Mouse (Mus musculus) hindbrain, postnatal 0 days (tissue): Measurements from ENCODE around the gene Nrtn. TPM values are rescaled to one million over a fixed set of nuclear protein-coding genes. Genes with fewer than 3 reads are reported as not detected.

Experiments used
- ATAC-seq: fragments of 200-750 bp; cut with Nextera tagmentation; 2 replicates; pipeline ENCODE4 v1.8.0; 2017; ENCODE audit warnings: mild to moderate bottlenecking, moderate TSS enrichment, moderate library complexity
- DNase-seq: peaks from one replicate; pipeline ENCODE4 v3.0.0-alpha.2; 2015; ENCODE audit warnings: low spot score
- H3K27ac ChIP-seq: fragments of 300-500 bp; sonication (generic); 2 replicates; pipeline ENCODE4 v1.5.1; 2014; ENCODE audit warnings: mild to moderate bottlenecking
- H3K27me3 ChIP-seq: fragments of 300-500 bp; sonication (generic); 2 replicates; pipeline ENCODE4 v1.6.1; 2014; ENCODE audit warnings: low read length, mixed read lengths; ENCODE audit not compliant: insufficient read depth
- H3K36me3 ChIP-seq: fragments of 300-500 bp; sonication (generic); 2 replicates; pipeline ENCODE4 v1.6.1; 2014; ENCODE audit warnings: low read length, mixed read lengths; ENCODE audit not compliant: insufficient read depth
- H3K4me1 ChIP-seq: fragments of 300-500 bp; sonication (generic); 2 replicates; pipeline ENCODE4 v1.6.1; 2014; ENCODE audit warnings: antibody characterized with exemption, low read length, mixed read lengths; ENCODE audit not compliant: insufficient read depth
- H3K4me2 ChIP-seq: fragments of 300-500 bp; sonication (generic); 2 replicates; pipeline ENCODE4 v1.6.1; 2014; ENCODE audit warnings: low read depth, mild to moderate bottlenecking, low read length, moderate library complexity, mixed read lengths
- H3K4me3 ChIP-seq: fragments of 300-500 bp; sonication (generic); 2 replicates; pipeline ENCODE4 v1.5.1; 2014; ENCODE audit warnings: low read length
- H3K9ac ChIP-seq: fragments of 300-500 bp; sonication (generic); replicated peaks from 2 replicates; pipeline ENCODE4 v1.6.1; 2014; ENCODE audit warnings: mild to moderate bottlenecking, low read length, moderate library complexity, mixed read lengths
- H3K9me3 ChIP-seq: fragments of 300-500 bp; sonication (generic); 2 replicates; pipeline ENCODE4 v1.6.1; 2016; ENCODE audit warnings: low read length, mixed read lengths
- CTCF ChIP-seq: IDR thresholded peaks from 2 replicates; pipeline ENCODE4 v1.5.1; 2016; ENCODE audit warnings: antibody characterized with exemption, control low read depth, low read depth
- WGBS: fragments of 180-500 bp; shearing (Covaris S2); extraction: QIAGEN DNeasy Blood & Tissue Kit; methylation state at CpG from one replicate; pipeline ENCODE4 v1.1.7; 2014; 5-methylcytosine and 5-hydroxymethylcytosine counted together
- polyA plus RNA-seq: library from polyadenylated mRNA; unstranded; fragments of >200 nt; fragmentation: Nextera tagmentation; extraction: Ambion mirVana; gene quantifications from 2 replicates; pipeline ENCODE4 v1.2.1, GENCODE M21; 2015
- total RNA-seq: library from RNA; depleted of rRNA; stranded (reverse); fragments of >200 nt; gene quantifications from 2 replicates; pipeline ENCODE4 v1.2.3, GENCODE M21; 2014; rRNA removed

Nrtn gene
- total RNA-seq (12.9 and 15.7 TPM in 2 replicates), polyA plus RNA-seq (4.3 TPM in 2 replicates)

GRCm38 (mm10) chr17:56757416-56758123 is at the start of gene Nrtn:
TSS of gene Nrtn (minus strand) at chr17:56757530.
- ATAC-seq (peak; percentile 11; the same call in 1 of the 2 replicates), DNase-seq (peak; percentile 64)
- Histone ChIP-seq H3K4me2 (peak within 1 kb of the TSS; percentile 81), H3K4me1 (peaks cover 8% of the 10 kb centered on the region), H3K27me3 (peaks cover 45% of the 10 kb centered on the region), H3K9ac (peak within 1 kb of the TSS; percentile 30), H3K9me3 (no peaks in the 10 kb centered on the region), H3K4me3 (peak within 1 kb of the TSS; percentile 43), H3K36me3 (no peaks in the 10 kb centered on the region), H3K27ac (no peak within 1 kb of the TSS)
- no peak for TF ChIP-seq CTCF
- WGBS = 2% methylated on average over 41 of the region's 48 CpGs

GRCm38 (mm10) chr17:56805784-56806183 is 48.5 kb upstream of the Nrtn start:
- 81% methylated on average over 1 of the region's 1 CpGs for WGBS
- H3K4me2 ChIP-seq = no peak overlapping the region
- no peak overlapping the region for H3K4me3 ChIP-seq
- no peak overlapping the region for H3K9ac ChIP-seq
- H3K9me3 ChIP-seq = no peaks in the 10 kb centered on the region
- peak; percentile 15 for DNase-seq
- no peaks in the 10 kb centered on the region for H3K27me3 ChIP-seq
- TF ChIP-seq CTCF = peak; percentile 59
- H3K27ac ChIP-seq = no peak overlapping the region
- peaks cover 9% of the 10 kb centered on the region; the same call in 1 of the 2 replicates for H3K4me1 ChIP-seq
- H3K36me3 ChIP-seq = no peaks in the 10 kb centered on the region
- ATAC-seq = no peak

GRCm38 (mm10) chr17:56804952-56805351 is 47.6 kb upstream of the Nrtn start:
- no peak for ATAC-seq
- 42% methylated on average over 5 of the region's 5 CpGs for WGBS

GRCm38 (mm10) chr17:56802065-56802464 is 44.7 kb upstream of the Nrtn start:
- no peak for DNase-seq
- H3K4me3 ChIP-seq = no peak overlapping the region
- TF ChIP-seq CTCF = no peak
- ATAC-seq = no peak
- no peaks in the 10 kb centered on the region for H3K4me1 ChIP-seq
- no peaks in the 10 kb centered on the region for H3K27me3 ChIP-seq
- no peaks in the 10 kb centered on the region for H3K9me3 ChIP-seq
- H3K9ac ChIP-seq = no peak overlapping the region
- no peaks in the 10 kb centered on the region for H3K36me3 ChIP-seq
- no peak overlapping the region for H3K27ac ChIP-seq
- no peak overlapping the region for H3K4me2 ChIP-seq
- 84% methylated on average over 8 of the region's 8 CpGs for WGBS

More at GRCm38 (mm10) chr17:56804952-56805351, 47.6 kb upstream of the Nrtn start:
- H3K9ac ChIP-seq = no peak overlapping the region
- H3K36me3 ChIP-seq = no peaks in the 10 kb centered on the region
- H3K4me2 ChIP-seq = no peak overlapping the region
- H3K4me3 ChIP-seq = no peak overlapping the region
- no peaks in the 10 kb centered on the region for H3K9me3 ChIP-seq
- 0 out of 2 replicates have a peak, but pooled peaks cover 2% of the 10 kb centered on the region for H3K4me1 ChIP-seq
- DNase-seq = peak; percentile 61
- no peak overlapping the region for H3K27ac ChIP-seq
- no peak for TF ChIP-seq CTCF
- no peaks in the 10 kb centered on the region for H3K27me3 ChIP-seq

- Histone ChIP-seq H3K4me3 (no peak overlapping the region), H3K36me3 (no peaks in the 10 kb centered on the region), H3K27me3 (no peaks in the 10 kb centered on the region), H3K9ac (no peak overlapping the region), H3K4me1 (no peaks in the 10 kb centered on the region), H3K27ac (no peak overlapping the region), H3K9me3 (no peaks in the 10 kb centered on the region), H3K4me2 (no peak overlapping the region)
- WGBS = 83% methylated on average over 3 of the region's 3 CpGs
- ATAC-seq = no peak
- TF ChIP-seq CTCF = no peak
- DNase-seq = no peak
Observed at GRCm38 (mm10) chr17:56799276-56799675, 41.9 kb upstream of the Nrtn start.

GRCm38 (mm10) chr17:56793614-56794319 is 36.4 kb upstream of the Nrtn start:
- Histone ChIP-seq H3K27me3 (no peaks in the 10 kb centered on the region), H3K27ac (no peak overlapping the region), H3K4me3 (no peak overlapping the region), H3K4me2 (no peak overlapping the region), H3K36me3 (no peaks in the 10 kb centered on the region), H3K4me1 (no peaks in the 10 kb centered on the region), H3K9me3 (no peaks in the 10 kb centered on the region), H3K9ac (no peak overlapping the region)
- 68% methylated on average over 6 of the region's 6 CpGs for WGBS
- DNase-seq = no peak
- TF ChIP-seq CTCF = no peak
- ATAC-seq = no peak
